9 mouse cellular contexts compared by ENCODE assay signal in genomic region chr6:125274841-125275563, GRCm38 (mm10). TPM values are rescaled to one million over a fixed set of nuclear protein-coding genes. Genes with fewer than 3 reads are reported as not detected.
DNase-seq lines count a peak whose midpoint lies in the region; TF ChIP-seq lines count a peak whose summit lies in the region.
"Had no signal": no experiment of that assay in that cellular context is flagged by ENCODE, and none has a peak within 500 bp of the region (broad histone marks: within the 10 kb centered on the region; RNA-seq: fewer than 3 reads in every experiment).

No protein-coding gene starts in this region.

- intact Hi-C loops in gastrocnemius, postnatal 14 days (cut with DNase I; ENCODE audit: low total_unique reads) = no loop called here

- no peak overlapping the region for H3K27ac ChIP-seq in olfactory bulb, adult 2 months (ENCODE audit: insufficient read depth, low read depth, low read length)

- H3K4me1 ChIP-seq in olfactory bulb, adult 2 months (ENCODE audit: control insufficient read depth, insufficient read depth, low read length) = peaks cover 6% of the 10 kb centered on the region

- TF ChIP-seq POLR2A in olfactory bulb, adult 2 months (IDR thresholded peaks at IDR 0.05; ENCODE audit: insufficient read depth, low read depth, low read length) = no peak

- peak; percentile 11; the same call in 1 of the 2 replicates for TF ChIP-seq CTCF in olfactory bulb, adult 2 months (IDR thresholded peaks at IDR 0.05; ENCODE audit: insufficient read depth, low read depth, low read length)

- no peak overlapping the region for H3K4me3 ChIP-seq in olfactory bulb, adult 2 months (ENCODE audit: insufficient read depth, low read depth, low read length)

- peak; percentile 47 for DNase-seq in gastrocnemius, postnatal 14 days
- DNase-seq in gastrocnemius, postnatal 25 days = no peak
- peak; percentile 39 for DNase-seq in ovary, postnatal 14 days (ENCODE audit: low spot score)
- no peak for DNase-seq in ovary, adult 18-20 months (ENCODE audit: low spot score)
- DNase-seq in adipocyte (ENCODE audit: low spot score) = peak; percentile 76
- peak; percentile 69 for DNase-seq in induced T-regulatory cell, adult 2 months (ENCODE audit: low read depth)
- DNase-seq in cerebellum, adult 9-10 months = no peak

- 51% methylated on average over 15 of the region's 15 CpGs for WGBS in olfactory bulb, adult 2 months

RNA-seq across cellular contexts. Expression of gene Tuba3a, which starts 10.8 kb away (rescaled TPM):
- not detected for total RNA-seq in gastrocnemius, postnatal 14 days (2021)
- total RNA-seq in gastrocnemius, postnatal 25 days (2021) = not detected
- not detected in 2 replicates for polyA plus RNA-seq in olfactory bulb, adult 2 months (2012; ENCODE audit: insufficient read depth, insufficient read length, low replicate concordance, missing spikeins)
- polyA plus RNA-seq: heart, embryonic 16.5 days had no signal

RNA-seq across cellular contexts. Expression of gene Cd27, which starts 38.2 kb away (rescaled TPM):
- total RNA-seq in gastrocnemius, postnatal 14 days (2021) = under 1 TPM in 1 of 2 experiments, not detected in 1; 0.16 TPM
- total RNA-seq in gastrocnemius, postnatal 25 days (2021) = under 1 TPM; 0.43 to 0.51 TPM
- not detected in 2 replicates for polyA plus RNA-seq in olfactory bulb, adult 2 months (2012; ENCODE audit: insufficient read depth, insufficient read length, low replicate concordance, missing spikeins)

RNA-seq across cellular contexts. Expression of gene Ltbr, which starts 38.7 kb away (rescaled TPM):
- 10 to 100 TPM; 24.8 to 26.3 TPM for total RNA-seq in gastrocnemius, postnatal 14 days (2021)
- total RNA-seq in gastrocnemius, postnatal 25 days (2021) = 10 to 100 TPM; 21.2 to 21.7 TPM
- not detected in 2 replicates for polyA plus RNA-seq in olfactory bulb, adult 2 months (2012; ENCODE audit: insufficient read depth, insufficient read length, low replicate concordance, missing spikeins)

RNA-seq across cellular contexts. Expression of gene Tapbpl, which starts 43.3 kb away (rescaled TPM):
- total RNA-seq in gastrocnemius, postnatal 14 days (2021) = 1 to 10 TPM; 2.2 to 2.3 TPM
- 1 to 10 TPM; 1.4 to 2.6 TPM for total RNA-seq in gastrocnemius, postnatal 25 days (2021)
- not detected in 2 replicates for polyA plus RNA-seq in olfactory bulb, adult 2 months (2012; ENCODE audit: insufficient read depth, insufficient read length, low replicate concordance, missing spikeins)

RNA-seq across cellular contexts. Expression of gene Scnn1a, which starts 45.5 kb away (rescaled TPM):
- under 1 TPM; 0.22 to 0.27 TPM for total RNA-seq in gastrocnemius, postnatal 14 days (2021)
- total RNA-seq in gastrocnemius, postnatal 25 days (2021) = under 1 TPM; 0.10 to 0.19 TPM
- polyA plus RNA-seq in olfactory bulb, adult 2 months (2012; ENCODE audit: insufficient read depth, insufficient read length, low replicate concordance, missing spikeins) = not detected in 2 replicates

Comparison
In these comparisons a context has a peak if more than half of its experiments do, and no peak if none do; other contexts are left out.
1. DNase-seq: peak in gastrocnemius, postnatal 14 days (single experiment), ovary, postnatal 14 days (single experiment), adipocyte (single experiment) and induced T-regulatory cell, adult 2 months (single experiment); none in gastrocnemius, postnatal 25 days (single experiment), ovary, adult 18-20 months (single experiment) and cerebellum, adult 9-10 months (single experiment).